Mouse (Mus musculus) heart, postnatal 0 days (tissue): ENCODE results near the gene Pabpc1l.

Source experiments
- CTCF ChIP-seq: IDR thresholded peaks from 2 replicates; pipeline ENCODE4 v1.5.1; 2016; ENCODE audit warnings: antibody characterized with exemption, control low read depth, low read depth
- EP300 ChIP-seq: IDR thresholded peaks from 2 replicates; pipeline ENCODE4 v1.6.1; 2016; ENCODE audit warnings: antibody characterized with exemption, low read depth

- TF ChIP-seq CTCF (no peak), EP300 (no peak)
These were observed 38.0 kb upstream of the Pabpc1l start for GRCm38 (mm10) chr2:163987233-163987632.
